Mouse (Mus musculus) liver, embryonic 16.5 days (tissue): ENCODE measurements at regions not wholly inside any gene's neighbourhood (a gene's known extent, or its start where the extent isn't known, plus 50 kb on each side); places are given as distances from the start of the nearest gene placed in this dataset.

ENCODE experiments used
- ATAC-seq: fragments of 200-750 bp; cut with Nextera tagmentation; 2 replicates; pipeline ENCODE4 v1.8.0; 2017; ENCODE audit warnings: low read depth, mild to moderate bottlenecking, moderate number of reproducible peaks, moderate library complexity
- H3K27ac ChIP-seq: fragments of 300-500 bp; sonication (generic); 2 replicates; pipeline ENCODE4 v1.5.1; 2014; ENCODE audit warnings: mild to moderate bottlenecking, low read length
- H3K27me3 ChIP-seq: fragments of 300-500 bp; sonication (generic); 2 replicates; pipeline ENCODE4 v1.6.1; 2014; ENCODE audit warnings: low read depth, low read length, mixed read lengths; ENCODE audit not compliant: control insufficient read depth, insufficient read depth
- H3K36me3 ChIP-seq: fragments of 300-500 bp; sonication (generic); 2 replicates; pipeline ENCODE4 v1.6.1; 2014; ENCODE audit warnings: mild to moderate bottlenecking; ENCODE audit not compliant: control insufficient read depth, insufficient read depth
- H3K4me1 ChIP-seq: fragments of 300-500 bp; sonication (generic); 2 replicates; pipeline ENCODE4 v1.6.1; 2014; ENCODE audit warnings: low read depth, low read length, mixed read lengths; ENCODE audit not compliant: control insufficient read depth
- H3K4me2 ChIP-seq: fragments of 300-500 bp; sonication (generic); 2 replicates; pipeline ENCODE4 v1.6.1; 2014; ENCODE audit warnings: low read depth, low read length, mixed read lengths
- H3K4me3 ChIP-seq: fragments of 300-500 bp; sonication (generic); 2 replicates; pipeline ENCODE4 v1.5.1; 2014; ENCODE audit warnings: low read depth, mild to moderate bottlenecking, low read length
- H3K9ac ChIP-seq: fragments of 300-500 bp; sonication (generic); 2 replicates; pipeline ENCODE4 v1.6.1; 2014; ENCODE audit warnings: low read depth, low read length
- H3K9me3 ChIP-seq: fragments of 300-500 bp; sonication (generic); replicated peaks from 2 replicates; pipeline ENCODE4 v1.6.1; 2016; ENCODE audit warnings: low read length; ENCODE audit not compliant: control insufficient read depth
- WGBS: fragments of 180-500 bp; shearing (Covaris S2); extraction: QIAGEN DNeasy Blood & Tissue Kit; methylation state at CpG from one replicate; pipeline ENCODE4 v1.1.7; 2014; ENCODE audit not compliant: insufficient replicate concordance; 5-methylcytosine and 5-hydroxymethylcytosine counted together

GRCm38 (mm10) chr3:66661826-66662618, 319.2 kb upstream of the Rsrc1 start:
- WGBS, result 63% methylated on average over 8 of the region's 8 CpGs
- Histone ChIP-seq H3K9ac (no peak overlapping the region), H3K27me3 (no peaks in the 10 kb centered on the region), H3K4me2 (no peak overlapping the region), H3K36me3 (no peaks in the 10 kb centered on the region), H3K4me1 (peaks cover 7% of the 10 kb centered on the region), H3K4me3 (no peak overlapping the region), H3K9me3 (no peaks in the 10 kb centered on the region), H3K27ac (no peak overlapping the region)
- no peak for ATAC-seq

- WGBS, result 54% methylated on average over 8 of the region's 8 CpGs
- no peak for ATAC-seq
- H3K4me3 ChIP-seq, result no peak overlapping the region
- no peaks in the 10 kb centered on the region for H3K27me3 ChIP-seq
- no peak overlapping the region for H3K27ac ChIP-seq
- no peak overlapping the region for H3K4me2 ChIP-seq
- H3K9me3 ChIP-seq, result no peaks in the 10 kb centered on the region
- no peak overlapping the region for H3K9ac ChIP-seq
- no peaks in the 10 kb centered on the region for H3K36me3 ChIP-seq
- no peaks in the 10 kb centered on the region for H3K4me1 ChIP-seq
These were observed 297.5 kb upstream of the Rsrc1 start for GRCm38 (mm10) chr3:66683589-66684286.

DNA sequence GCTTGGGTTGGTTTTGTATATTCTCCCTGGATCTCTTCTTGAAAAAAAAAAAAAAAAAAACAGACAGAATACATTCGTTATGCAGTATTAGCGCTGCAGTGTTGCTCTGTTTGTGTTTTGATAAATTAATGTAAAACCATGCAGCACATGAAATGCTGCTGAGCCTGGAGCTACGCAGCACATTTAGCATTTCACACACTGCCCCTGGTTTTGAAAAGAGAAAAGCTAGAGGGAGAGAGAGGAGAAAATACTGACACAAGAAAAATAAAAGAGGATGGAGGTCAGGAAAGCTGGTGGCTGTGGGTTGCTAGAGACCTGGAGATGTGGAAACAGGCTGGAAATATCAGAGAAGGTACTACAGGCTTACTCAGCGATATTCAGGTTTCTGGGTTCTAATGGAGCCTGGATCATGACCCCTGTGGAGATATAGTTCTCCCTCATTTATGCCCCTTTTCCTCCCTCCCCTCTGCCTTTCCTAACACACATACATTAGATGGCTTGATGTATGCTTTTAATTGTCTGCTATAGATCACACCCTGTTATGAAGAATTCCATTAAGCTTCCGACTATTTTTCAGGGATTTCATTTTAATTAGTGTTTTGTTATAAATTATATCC, 296.8 kb upstream of the Rsrc1 start:
- WGBS, result 63% methylated on average over 5 of the region's 5 CpGs

GRCm38 (mm10) chr3:66685136-66685535, 296.1 kb upstream of the Rsrc1 start:
- no peaks in the 10 kb centered on the region for H3K9me3 ChIP-seq
- WGBS, result 78% methylated on average over 12 of the region's 12 CpGs
- no peak overlapping the region for H3K27ac ChIP-seq
- ATAC-seq, result no peak
- no peaks in the 10 kb centered on the region for H3K4me1 ChIP-seq
- no peaks in the 10 kb centered on the region for H3K27me3 ChIP-seq
- no peak overlapping the region for H3K4me2 ChIP-seq
- no peaks in the 10 kb centered on the region for H3K36me3 ChIP-seq
- no peak overlapping the region for H3K4me3 ChIP-seq
- H3K9ac ChIP-seq, result no peak overlapping the region

More for the DNA sequence above, 296.8 kb upstream of the Rsrc1 start:
- no peaks in the 10 kb centered on the region for H3K4me1 ChIP-seq
- no peak overlapping the region for H3K9ac ChIP-seq
- no peaks in the 10 kb centered on the region for H3K36me3 ChIP-seq
- H3K9me3 ChIP-seq, result no peaks in the 10 kb centered on the region
- H3K27ac ChIP-seq, result no peak overlapping the region
- no peak for ATAC-seq
- no peaks in the 10 kb centered on the region for H3K27me3 ChIP-seq
- no peak overlapping the region for H3K4me2 ChIP-seq
- H3K4me3 ChIP-seq, result no peak overlapping the region

- no peak overlapping the region for H3K4me3 ChIP-seq
- H3K9ac ChIP-seq, result no peak overlapping the region
- H3K36me3 ChIP-seq, result no peaks in the 10 kb centered on the region
- no peak overlapping the region for H3K4me2 ChIP-seq
- H3K4me1 ChIP-seq, result no peaks in the 10 kb centered on the region
- H3K9me3 ChIP-seq, result no peaks in the 10 kb centered on the region
- WGBS, result 50% methylated on average over 1 of the region's 1 CpGs
- H3K27ac ChIP-seq, result no peak overlapping the region
- no peaks in the 10 kb centered on the region for H3K27me3 ChIP-seq
- ATAC-seq, result no peak
These were observed 294.1 kb upstream of the Rsrc1 start for GRCm38 (mm10) chr3:66687126-66687525.

- ATAC-seq, result no peak
- no peaks in the 10 kb centered on the region for H3K4me1 ChIP-seq
- no peak overlapping the region for H3K4me3 ChIP-seq
- WGBS, result 50% methylated on average over 10 of the region's 10 CpGs
- no peaks in the 10 kb centered on the region for H3K9me3 ChIP-seq
- H3K27ac ChIP-seq, result no peak overlapping the region
- H3K36me3 ChIP-seq, result no peaks in the 10 kb centered on the region
- H3K9ac ChIP-seq, result no peak overlapping the region
- no peak overlapping the region for H3K4me2 ChIP-seq
- no peaks in the 10 kb centered on the region for H3K27me3 ChIP-seq
These were observed 290.2 kb upstream of the Rsrc1 start for GRCm38 (mm10) chr3:66690906-66691522.

DNA sequence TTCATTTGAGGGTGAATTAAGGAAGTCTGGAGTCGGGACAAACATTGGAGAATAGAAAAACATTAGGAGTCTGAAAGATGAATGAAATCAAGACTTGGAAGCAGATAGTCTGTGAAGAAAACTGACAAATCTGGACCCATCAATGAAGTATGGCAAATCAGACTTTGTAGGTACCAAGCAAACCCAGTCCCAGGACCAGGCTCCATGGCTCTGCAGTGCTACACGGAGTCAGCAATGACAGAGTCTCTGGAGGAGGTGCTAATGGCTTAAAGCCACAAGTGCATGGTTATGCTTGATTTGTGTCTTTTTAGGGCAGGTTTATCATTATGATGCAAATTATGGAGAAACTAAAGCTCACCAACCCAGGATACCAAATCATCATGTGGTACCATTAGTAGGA, 286.1 kb upstream of the Rsrc1 start:
- Histone ChIP-seq H3K9ac (no peak overlapping the region), H3K36me3 (no peaks in the 10 kb centered on the region), H3K27me3 (no peaks in the 10 kb centered on the region), H3K4me3 (no peak overlapping the region), H3K27ac (no peak overlapping the region), H3K9me3 (no peaks in the 10 kb centered on the region), H3K4me1 (no peaks in the 10 kb centered on the region), H3K4me2 (no peak overlapping the region)
- whole genome bisulfite sequencing, result 64% methylated on average over 2 of the region's 2 CpGs
- no peak for ATAC-seq

GRCm38 (mm10) chr3:66695661-66696253, 285.4 kb upstream of the Rsrc1 start:
- no peaks in the 10 kb centered on the region for H3K4me1 ChIP-seq
- no peak overlapping the region for H3K4me2 ChIP-seq
- no peaks in the 10 kb centered on the region for H3K9me3 ChIP-seq
- H3K4me3 ChIP-seq, result no peak overlapping the region
- no peaks in the 10 kb centered on the region for H3K36me3 ChIP-seq
- WGBS, result 69% methylated on average over 6 of the region's 6 CpGs
- no peaks in the 10 kb centered on the region for H3K27me3 ChIP-seq
- H3K27ac ChIP-seq, result no peak overlapping the region
- no peak for ATAC-seq
- no peak overlapping the region for H3K9ac ChIP-seq
